Mouse (Mus musculus): Measurements from ENCODE around the gene Gpat3. TPM values are rescaled to one million over a fixed set of nuclear protein-coding genes. Genes with fewer than 3 reads are reported as not detected.

Gpat3 gene
- polyA plus RNA-seq, 1 experiment, result 6.7 TPM

DNA sequence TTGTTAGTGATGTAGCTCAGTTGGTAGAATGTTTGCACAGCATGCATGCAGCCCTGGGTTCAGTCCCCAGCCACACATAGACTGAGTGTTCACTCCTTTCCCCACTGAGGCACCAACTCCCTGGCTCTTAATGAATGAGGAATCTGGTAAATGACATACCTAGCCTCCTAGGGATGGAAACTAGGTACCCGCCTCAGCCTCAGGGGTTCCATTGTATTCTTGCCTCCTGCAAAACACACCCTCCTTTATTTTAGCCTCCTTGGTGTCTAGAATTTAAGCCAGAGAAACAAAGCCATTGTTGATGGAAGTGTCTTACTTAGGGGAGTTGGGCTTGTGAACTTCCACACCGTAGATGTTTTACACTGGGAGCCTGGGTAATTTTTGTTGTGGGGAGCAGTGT lies 17.6 kb downstream of the Gpat3 start:
- WGBS, result 70% methylated on average over 2 of the region's 2 CpGs
- H3K27ac ChIP-seq (ENCODE audit: insufficient read depth, low read length), result no peak overlapping the region
- TF ChIP-seq CTCF (IDR thresholded peaks at IDR 0.05; ENCODE audit: borderline replicate concordance, insufficient read depth, low read depth, low read length) (no peak), POLR2A (IDR thresholded peaks at IDR 0.05; ENCODE audit: borderline replicate concordance, insufficient read depth, low read length) (no peak)

DNA sequence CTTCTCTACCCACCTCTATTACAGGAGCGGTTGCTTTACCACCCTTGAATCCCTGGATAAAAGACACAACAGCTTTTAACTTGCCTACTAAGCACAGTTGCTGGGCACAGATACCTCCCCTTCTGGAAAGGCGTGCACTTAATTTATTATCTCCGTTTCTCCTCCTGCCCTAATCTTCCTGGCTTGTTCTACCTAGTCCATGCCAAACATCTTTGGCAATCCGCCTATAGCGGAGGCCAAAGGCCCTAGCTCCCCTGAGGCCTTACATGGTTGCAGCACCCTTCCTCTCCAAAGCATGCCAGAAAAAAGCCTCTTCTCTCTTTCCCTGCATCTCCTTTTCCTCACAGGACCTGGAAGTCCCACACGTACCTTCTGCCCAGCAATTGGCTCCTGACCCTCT lies 18.9 kb downstream of the Gpat3 start:
- H3K4me1 ChIP-seq (ENCODE audit: control insufficient read depth, insufficient read depth, low read length), result no peaks in the 10 kb centered on the region; the same call in 1 of the 2 replicates
- no peak for DNase-seq
- TF ChIP-seq CTCF (IDR thresholded peaks at IDR 0.05; ENCODE audit: borderline replicate concordance, insufficient read depth, low read depth, low read length) (no peak), POLR2A (IDR thresholded peaks at IDR 0.05; ENCODE audit: borderline replicate concordance, insufficient read depth, low read length) (no peak)
- no peak overlapping the region for H3K4me3 ChIP-seq (replicated peaks; ENCODE audit: insufficient read depth, low read depth, low read length)
- H3K27ac ChIP-seq (ENCODE audit: insufficient read depth, low read length), result no peak overlapping the region
- no peaks in the 10 kb centered on the region for H3K27me3 ChIP-seq (ENCODE audit: control insufficient read depth, insufficient read depth, low read length)
- WGBS, result 36% methylated on average over 6 of the region's 6 CpGs

More for the DNA sequence above, 17.6 kb downstream of the Gpat3 start:
- no peak for DNase-seq
- Histone ChIP-seq H3K4me1 (ENCODE audit: control insufficient read depth, insufficient read depth, low read length) (no peaks in the 10 kb centered on the region; the same call in 1 of the 2 replicates), H3K27me3 (ENCODE audit: control insufficient read depth, insufficient read depth, low read length) (no peaks in the 10 kb centered on the region), H3K4me3 (replicated peaks; ENCODE audit: insufficient read depth, low read depth, low read length) (no peak overlapping the region)

DNA sequence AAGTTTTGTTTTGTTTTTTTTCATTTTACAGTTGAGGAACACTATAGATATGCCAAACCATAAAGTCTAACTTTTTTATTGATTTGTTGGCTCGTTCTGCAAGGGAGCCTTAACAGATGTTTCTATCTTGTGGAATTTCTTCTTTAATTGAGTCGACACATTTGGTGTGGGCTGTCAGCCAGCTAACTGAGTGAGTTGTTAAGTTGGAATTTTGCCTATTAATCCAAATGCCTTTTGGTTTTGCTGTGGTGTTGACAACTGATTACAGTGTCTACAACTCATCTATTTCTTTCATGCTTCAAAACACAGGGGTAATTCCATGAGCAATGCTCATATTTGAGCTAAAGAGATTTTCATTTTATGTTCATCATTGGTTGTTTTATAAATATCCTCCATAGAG lies 20.7 kb downstream of the Gpat3 start:
- Histone ChIP-seq H3K27me3 (ENCODE audit: control insufficient read depth, insufficient read depth, low read length) (no peaks in the 10 kb centered on the region; the same call in 1 of the 2 replicates), H3K4me3 (replicated peaks; ENCODE audit: insufficient read depth, low read depth, low read length) (no peak overlapping the region), H3K27ac (ENCODE audit: insufficient read depth, low read length) (no peak overlapping the region), H3K4me1 (ENCODE audit: control insufficient read depth, insufficient read depth, low read length) (no peaks in the 10 kb centered on the region)
- no peak for TF ChIP-seq CTCF (IDR thresholded peaks at IDR 0.05; ENCODE audit: borderline replicate concordance, insufficient read depth, low read depth, low read length)
- no peak for TF ChIP-seq POLR2A (IDR thresholded peaks at IDR 0.05; ENCODE audit: borderline replicate concordance, insufficient read depth, low read length)
- 27% methylated on average over 2 of the region's 2 CpGs for WGBS
- DNase-seq, result no peak

DNA sequence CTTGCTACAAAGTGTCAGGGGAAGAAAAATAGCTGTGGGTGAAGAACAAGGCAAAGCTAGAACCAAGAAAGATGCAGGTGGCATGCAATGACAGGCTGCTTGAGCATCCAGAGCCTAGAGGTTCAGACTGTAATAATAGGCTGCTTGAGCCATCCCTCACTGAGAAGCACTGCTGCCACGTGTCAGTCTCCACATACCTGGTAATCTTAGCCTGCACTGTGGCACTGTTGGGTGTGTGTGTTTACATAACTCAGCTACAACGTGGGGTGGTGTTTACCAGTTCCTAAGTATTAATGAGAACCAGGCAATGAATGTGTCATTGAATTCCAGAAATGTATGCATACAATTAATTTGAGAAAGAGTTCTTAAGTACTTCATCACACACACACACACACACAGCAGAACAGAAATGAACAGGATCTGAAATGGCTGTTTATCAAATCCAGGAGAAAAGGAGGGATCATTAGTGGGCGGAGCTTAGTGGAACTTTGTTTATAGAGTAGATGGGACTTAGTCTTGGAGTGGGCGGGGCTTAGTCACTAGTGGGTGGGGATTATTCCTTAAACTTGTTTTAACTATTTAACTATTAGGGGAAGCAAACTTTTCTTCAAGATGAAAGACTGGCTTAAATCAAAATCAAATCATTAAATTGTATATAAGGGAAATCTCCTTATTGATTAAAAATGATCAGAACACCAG lies 23.8 kb downstream of the Gpat3 start:
- Histone ChIP-seq H3K4me1 (ENCODE audit: control insufficient read depth, insufficient read depth, low read length) (no peaks in the 10 kb centered on the region), H3K27me3 (ENCODE audit: control insufficient read depth, insufficient read depth, low read length) (no peaks in the 10 kb centered on the region; the same call in 1 of the 2 replicates), H3K4me3 (replicated peaks; ENCODE audit: insufficient read depth, low read depth, low read length) (no peak overlapping the region), H3K27ac (ENCODE audit: insufficient read depth, low read length) (no peak overlapping the region)
- TF ChIP-seq CTCF (IDR thresholded peaks at IDR 0.05; ENCODE audit: borderline replicate concordance, insufficient read depth, low read depth, low read length), result no peak
- TF ChIP-seq POLR2A (IDR thresholded peaks at IDR 0.05; ENCODE audit: borderline replicate concordance, insufficient read depth, low read length), result no peak
- no peak for DNase-seq
- 74% methylated on average over 4 of the region's 4 CpGs for WGBS

DNA sequence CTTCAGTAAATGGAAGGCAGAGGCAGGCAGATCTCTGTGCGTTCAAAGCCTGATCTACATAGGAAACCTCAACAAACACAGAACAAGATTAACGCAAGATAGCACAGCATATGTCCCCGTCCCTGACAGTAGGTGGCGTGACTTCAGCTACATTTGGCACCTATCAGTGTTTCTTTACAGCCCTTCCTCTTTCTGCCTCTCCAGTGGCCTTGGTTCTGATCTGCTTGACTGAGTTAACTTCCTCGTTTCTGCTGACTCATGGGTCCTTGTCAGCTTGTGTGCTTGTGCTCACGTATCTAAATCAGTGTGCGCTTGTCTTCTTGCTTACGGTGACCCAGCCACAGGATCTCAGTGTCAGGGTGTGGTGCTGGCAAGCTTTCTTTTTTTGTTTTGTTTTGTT lies 26.5 kb downstream of the Gpat3 start:
- no peak for TF ChIP-seq POLR2A (IDR thresholded peaks at IDR 0.05; ENCODE audit: borderline replicate concordance, insufficient read depth, low read length)
- no peak for TF ChIP-seq CTCF (IDR thresholded peaks at IDR 0.05; ENCODE audit: borderline replicate concordance, insufficient read depth, low read depth, low read length)
- no peak for DNase-seq
- 83% methylated on average over 8 of the region's 8 CpGs for WGBS

DNA sequence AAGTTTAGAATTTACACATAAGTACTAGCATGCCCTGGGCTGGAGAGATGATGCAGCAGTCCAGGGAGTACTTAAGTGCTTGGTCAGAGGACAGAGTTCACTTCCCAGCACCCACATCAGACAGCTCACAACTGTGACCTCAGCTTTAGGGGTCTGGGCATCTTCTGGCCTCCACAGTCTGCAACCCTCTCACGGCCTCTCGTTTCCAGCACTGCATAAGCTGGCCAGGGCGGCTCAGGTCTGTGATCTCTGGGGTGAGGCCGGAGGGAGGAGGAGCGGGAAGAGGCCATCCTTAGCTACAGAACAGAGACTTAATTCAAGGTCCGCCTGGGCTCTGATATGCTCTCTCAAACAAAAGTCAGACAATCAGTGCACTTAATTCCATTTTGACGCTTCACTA lies 29.2 kb downstream of the Gpat3 start:
- 51% methylated on average over 7 of the region's 7 CpGs for WGBS
- no peak for TF ChIP-seq POLR2A (IDR thresholded peaks at IDR 0.05; ENCODE audit: borderline replicate concordance, insufficient read depth, low read length)
- no peak for TF ChIP-seq CTCF (IDR thresholded peaks at IDR 0.05; ENCODE audit: borderline replicate concordance, insufficient read depth, low read depth, low read length)
- H3K4me1 ChIP-seq (ENCODE audit: control insufficient read depth, insufficient read depth, low read length), result no peaks in the 10 kb centered on the region
- H3K4me3 ChIP-seq (replicated peaks; ENCODE audit: insufficient read depth, low read depth, low read length), result no peak overlapping the region
- no peak overlapping the region for H3K27ac ChIP-seq (ENCODE audit: insufficient read depth, low read length)
- H3K27me3 ChIP-seq (ENCODE audit: control insufficient read depth, insufficient read depth, low read length), result no peaks in the 10 kb centered on the region; the same call in 1 of the 2 replicates
- DNase-seq, result no peak

More for the DNA sequence above, 26.5 kb downstream of the Gpat3 start:
- H3K27ac ChIP-seq (ENCODE audit: insufficient read depth, low read length), result no peak overlapping the region
- H3K4me1 ChIP-seq (ENCODE audit: control insufficient read depth, insufficient read depth, low read length), result no peaks in the 10 kb centered on the region
- no peaks in the 10 kb centered on the region; the same call in 1 of the 2 replicates for H3K27me3 ChIP-seq (ENCODE audit: control insufficient read depth, insufficient read depth, low read length)
- no peak overlapping the region for H3K4me3 ChIP-seq (replicated peaks; ENCODE audit: insufficient read depth, low read depth, low read length)

DNA sequence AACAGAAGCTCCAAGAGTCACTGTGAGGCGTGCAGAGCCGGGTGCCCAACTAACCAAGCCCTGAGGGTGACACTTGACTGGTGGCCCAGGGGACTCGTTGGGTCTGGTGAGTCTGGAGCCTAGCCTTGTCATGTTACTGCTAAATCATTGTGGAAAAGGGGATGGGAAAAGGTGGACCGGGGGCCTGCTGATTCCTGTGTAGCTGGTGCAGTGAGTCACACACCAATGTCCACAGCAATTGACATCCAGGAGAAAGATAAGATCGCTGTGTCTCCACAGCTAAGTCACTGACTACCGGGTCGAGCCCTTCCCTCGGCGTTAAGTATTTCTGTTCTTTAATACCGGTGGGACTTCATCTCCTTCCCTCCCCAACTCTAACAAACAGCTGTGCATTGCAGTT lies 29.7 kb downstream of the Gpat3 start:
- DNase-seq, result no peak
- H3K4me1 ChIP-seq (ENCODE audit: control insufficient read depth, insufficient read depth, low read length), result no peaks in the 10 kb centered on the region
- H3K27ac ChIP-seq (ENCODE audit: insufficient read depth, low read length), result no peak overlapping the region
- TF ChIP-seq CTCF (IDR thresholded peaks at IDR 0.05; ENCODE audit: borderline replicate concordance, insufficient read depth, low read depth, low read length), result no peak
- TF ChIP-seq POLR2A (IDR thresholded peaks at IDR 0.05; ENCODE audit: borderline replicate concordance, insufficient read depth, low read length), result no peak
- H3K4me3 ChIP-seq (replicated peaks; ENCODE audit: insufficient read depth, low read depth, low read length), result no peak overlapping the region
- WGBS, result 76% methylated on average over 10 of the region's 10 CpGs
- H3K27me3 ChIP-seq (ENCODE audit: control insufficient read depth, insufficient read depth, low read length), result no peaks in the 10 kb centered on the region

DNA sequence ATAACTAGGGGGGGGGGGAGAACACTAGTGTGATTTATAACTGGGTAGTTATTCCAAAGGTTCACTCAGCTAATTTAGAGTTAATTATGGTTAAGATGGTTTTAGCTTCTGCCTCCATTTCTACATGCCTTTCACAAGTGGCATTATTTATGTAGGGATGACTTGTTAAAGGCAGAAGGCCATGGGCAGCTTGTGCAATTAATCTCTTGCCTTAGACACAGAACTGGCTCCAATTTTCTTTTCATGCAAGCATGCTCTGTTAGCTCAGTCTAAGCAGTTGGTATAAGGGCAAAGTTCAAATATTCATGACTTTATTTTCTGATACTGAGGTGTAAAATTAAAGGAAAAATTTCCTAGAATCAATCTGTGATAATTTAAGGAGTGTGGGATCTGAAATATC lies 31.5 kb downstream of the Gpat3 start:
- no peak for TF ChIP-seq CTCF (IDR thresholded peaks at IDR 0.05; ENCODE audit: borderline replicate concordance, insufficient read depth, low read depth, low read length)
- TF ChIP-seq POLR2A (IDR thresholded peaks at IDR 0.05; ENCODE audit: borderline replicate concordance, insufficient read depth, low read length), result no peak
- no peak overlapping the region for H3K4me3 ChIP-seq (replicated peaks; ENCODE audit: insufficient read depth, low read depth, low read length)
- H3K27ac ChIP-seq (ENCODE audit: insufficient read depth, low read length), result no peak overlapping the region
- no peaks in the 10 kb centered on the region for H3K4me1 ChIP-seq (ENCODE audit: control insufficient read depth, insufficient read depth, low read length)
- DNase-seq, result no peak
- no peaks in the 10 kb centered on the region for H3K27me3 ChIP-seq (ENCODE audit: control insufficient read depth, insufficient read depth, low read length)
